Mouse (Mus musculus) liver, adult 2 months (tissue): ENCODE data around the gene Zfp185. TPM values are rescaled to one million over a fixed set of nuclear protein-coding genes. Genes with fewer than 3 reads are reported as not detected.
"Not testable (repeated sequence)": the region's sequence is repeated elsewhere in the genome, so short reads cannot be mapped to it uniquely, and the experiment has no call there.

Experiments
- DNase-seq: peaks from one replicate; pipeline ENCODE4 v3.0.0-alpha.2; 2011; ENCODE audit warnings: low read depth, low spot score; ENCODE audit errors: extremely low read depth
- H3K27ac ChIP-seq: fragments of 200-500 bp; replicated peaks from 2 replicates; pipeline ENCODE4 v1.5.1; 2012; ENCODE audit warnings: low read depth, mild to moderate bottlenecking, control low read depth, inconsistent platforms, low read length; ENCODE audit not compliant: insufficient read depth
- H3K27me3 ChIP-seq: fragments of 200-500 bp; 2 replicates; pipeline ENCODE4 v1.6.1; 2012; ENCODE audit warnings: mild to moderate bottlenecking, moderate library complexity, low read length, inconsistent platforms; ENCODE audit not compliant: control insufficient read depth, insufficient read depth
- H3K36me3 ChIP-seq: fragments of 200-500 bp; 2 replicates; pipeline ENCODE4 v1.6.1; 2012; ENCODE audit warnings: low read length, inconsistent platforms; ENCODE audit not compliant: control insufficient read depth, insufficient read depth
- H3K4me1 ChIP-seq: fragments of 200-500 bp; 2 replicates; pipeline ENCODE4 v1.6.1; 2011; ENCODE audit warnings: low read length; ENCODE audit not compliant: control insufficient read depth, insufficient read depth
- H3K4me3 ChIP-seq: fragments of 200-500 bp; 2 replicates; pipeline ENCODE4 v1.5.1; 2011; ENCODE audit warnings: low read depth, mild to moderate bottlenecking, control low read depth, low read length, moderate library complexity; ENCODE audit not compliant: insufficient read depth
- H3K79me2 ChIP-seq: fragments of 200-500 bp; 2 replicates; pipeline ENCODE4 v1.6.1; 2012; ENCODE audit warnings: inconsistent platforms, mild to moderate bottlenecking, low read length, moderate library complexity; ENCODE audit not compliant: control insufficient read depth, insufficient read depth
- H3K9ac ChIP-seq: fragments of 200-500 bp; 2 replicates; pipeline ENCODE4 v1.6.1; 2012; ENCODE audit warnings: low read depth, mild to moderate bottlenecking, control low read depth, inconsistent platforms, low read length
- CTCF ChIP-seq: fragments of 200-500 bp; IDR thresholded peaks from 2 replicates; pipeline ENCODE4 v1.5.1; 2011; ENCODE audit warnings: low read depth, low read length, control low read depth
- POLR2A ChIP-seq: fragments of 200-500 bp; IDR thresholded peaks from 2 replicates; pipeline ENCODE4 v1.6.1; 2011; ENCODE audit warnings: low read length, control low read depth; ENCODE audit not compliant: insufficient read depth; ENCODE audit errors: extremely low read depth
- WGBS: fragments of 180-500 bp; shearing (Covaris S2); methylation state at CpG from one replicate; pipeline ENCODE4 v1.1.7; 2018; 5-methylcytosine and 5-hydroxymethylcytosine counted together
- polyA plus RNA-seq: library from polyadenylated mRNA; depleted of rRNA; stranded (reverse); fragments of >200 nt; gene quantifications from 2 replicates; pipeline ENCODE4 v1.2.3, GENCODE M21; 2012; rRNA removed
- total RNA-seq: library from RNA; depleted of rRNA; stranded (reverse); fragments of >200 nt; gene quantifications from 2 replicates; pipeline ENCODE4 v1.2.3, GENCODE M21; 2014; rRNA removed

Gene Zfp185
- total and polyA plus RNA-seq, 2 experiments = 0.15 to 0.18 TPM

DNA sequence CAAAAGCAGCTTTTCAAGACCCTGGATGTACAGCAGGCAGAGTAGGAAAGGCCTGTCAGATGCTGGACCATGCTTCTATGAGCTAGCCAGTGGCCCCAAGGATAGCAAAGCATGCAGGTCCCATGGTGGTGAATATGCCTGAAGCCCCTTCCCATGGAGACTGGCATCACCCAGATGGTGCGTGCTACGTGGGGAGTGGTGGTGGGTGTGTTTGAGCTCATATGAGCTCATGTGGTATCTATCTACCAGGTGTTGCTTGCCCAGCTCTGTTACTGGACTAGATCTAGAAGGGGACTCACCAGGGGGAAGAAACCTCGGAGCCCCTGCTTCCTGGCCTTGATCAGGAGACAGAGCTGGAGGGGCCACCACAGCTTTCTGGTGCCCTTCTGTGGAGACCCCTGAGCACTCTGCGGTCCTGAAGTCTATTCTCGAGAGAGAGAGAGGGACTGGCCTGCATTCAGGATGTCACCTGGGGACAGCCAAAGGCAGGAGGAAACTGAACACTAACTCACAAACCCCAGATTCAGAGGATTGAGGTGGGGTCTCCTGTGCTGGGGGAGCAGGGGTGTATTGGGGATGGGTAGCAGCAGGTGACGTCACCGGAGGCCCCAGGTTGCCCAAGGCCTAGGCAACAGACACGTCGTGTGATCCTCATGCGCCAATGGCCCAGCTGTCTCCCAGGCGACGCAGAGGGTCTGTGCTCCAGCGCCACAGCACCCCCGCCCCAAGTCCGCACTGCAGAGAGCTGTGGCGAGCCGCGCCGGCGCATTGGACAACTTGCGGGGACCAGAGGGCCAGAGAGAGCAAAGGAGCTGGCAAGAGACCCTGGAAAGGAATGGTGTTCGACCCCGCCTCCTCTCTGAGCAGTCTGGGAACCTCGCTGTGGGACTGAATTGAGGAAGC is 76.6 kb downstream of the Zfp185 start:
- Histone ChIP-seq H3K4me3 (no peak overlapping the region), H3K9ac (no peak overlapping the region), H3K27ac (no peak overlapping the region), H3K36me3 (no peaks in the 10 kb centered on the region), H3K79me2 (no peaks in the 10 kb centered on the region), H3K27me3 (no peaks in the 10 kb centered on the region), H3K4me1 (no peaks in the 10 kb centered on the region)
- TF ChIP-seq POLR2A = no peak
- no peak for TF ChIP-seq CTCF
- no peak for DNase-seq
- WGBS = 44% methylated on average over 24 of the region's 24 CpGs

GRCm38 (mm10) chrX:73064415-73064793 is 77.3 kb downstream of the Zfp185 start, which contains the start of gene Pnma3:
Pnma3 (plus strand) TSS chrX:73064787.
- Histone ChIP-seq H3K27me3 (no peaks in the 10 kb centered on the region), H3K4me3 (no peak within 1 kb of the TSS), H3K27ac (no peak within 1 kb of the TSS), H3K79me2 (no peaks in the 10 kb centered on the region), H3K9ac (no peak within 1 kb of the TSS), H3K4me1 (no peaks in the 10 kb centered on the region), H3K36me3 (no peaks in the 10 kb centered on the region)
- 30% methylated on average over 6 of the region's 7 CpGs for WGBS
- no peak for DNase-seq
- TF ChIP-seq POLR2A (no peak), CTCF (no peak)

- H3K27ac ChIP-seq, H3K79me2 ChIP-seq, DNase-seq: not testable (repeated sequence)
These were observed 79.7 kb downstream of the Zfp185 start for GRCm38 (mm10) chrX:73066765-73067312.

More at GRCm38 (mm10) chrX:73066765-73067312, 79.7 kb downstream of the Zfp185 start:
- not testable (repeated sequence) for H3K9ac ChIP-seq, H3K4me1 ChIP-seq, H3K36me3 ChIP-seq, H3K4me3 ChIP-seq, H3K27me3 ChIP-seq
- 40% methylated on average over 2 of the region's 5 CpGs for WGBS

Other genes starting within 250 kb of the Zfp185 start
- gene Gabrq, start 162.2 kb upstream of the Zfp185 start, total RNA-seq = 0.09 and 0.20 TPM in 2 replicates
- gene Gabrq, start 162.2 kb upstream of the Zfp185 start, polyA plus RNA-seq = 0.02 TPM in 1 of 2 replicates, not detected in the other
- gene Cetn2, start 68.9 kb upstream of the Zfp185 start, total RNA-seq = 14.6 and 19.4 TPM in 2 replicates
- 3.2 and 3.9 TPM in 2 replicates for gene Cetn2, start 68.9 kb upstream of the Zfp185 start, polyA plus RNA-seq
- 26.0 and 35.0 TPM in 2 replicates for gene Nsdhl, start 68.8 kb upstream of the Zfp185 start, total RNA-seq
- 51.8 and 61.0 TPM in 2 replicates for gene Nsdhl, start 68.8 kb upstream of the Zfp185 start, polyA plus RNA-seq
- gene Pnma5, start 49.8 kb downstream of the Zfp185 start, total RNA-seq = not detected in 2 replicates
- not detected in 2 replicates for gene Pnma5, start 49.8 kb downstream of the Zfp185 start, polyA plus RNA-seq
- gene Pnma3, start 77.4 kb downstream of the Zfp185 start, total RNA-seq = not detected in 2 replicates
- not detected in 2 replicates for gene Pnma3, start 77.4 kb downstream of the Zfp185 start, polyA plus RNA-seq
- gene Xlr4a, start 95.1 kb downstream of the Zfp185 start, total RNA-seq = 0.37 and 1.1 TPM in 2 replicates
- gene Xlr4a, start 95.1 kb downstream of the Zfp185 start, polyA plus RNA-seq = not detected in 2 replicates
- 5.8 and 8.3 TPM in 2 replicates for gene Xlr3a, start 109.8 kb downstream of the Zfp185 start, total RNA-seq
- 1.4 TPM in 1 of 2 replicates, not detected in the other for gene Xlr3a, start 109.8 kb downstream of the Zfp185 start, polyA plus RNA-seq
- gene Gm14685, start 129.7 kb downstream of the Zfp185 start, total RNA-seq = 0.13 TPM in 1 of 2 replicates, not detected in the other
- not detected in 2 replicates for gene Gm14685, start 129.7 kb downstream of the Zfp185 start, polyA plus RNA-seq
- not detected in 2 replicates for gene Xlr5b, start 161.5 kb downstream of the Zfp185 start, total RNA-seq
- gene Xlr5b, start 161.5 kb downstream of the Zfp185 start, polyA plus RNA-seq = not detected in 2 replicates
- not detected in 2 replicates for gene DXBay18, start 162.1 kb downstream of the Zfp185 start, total RNA-seq
- gene DXBay18, start 162.1 kb downstream of the Zfp185 start, polyA plus RNA-seq = not detected in 2 replicates
- gene Spin2d, start 189.7 kb downstream of the Zfp185 start, total RNA-seq = not detected in 2 replicates
- not detected in 2 replicates for gene Spin2d, start 189.7 kb downstream of the Zfp185 start, polyA plus RNA-seq
- gene Xlr3b, start 204.9 kb downstream of the Zfp185 start, total RNA-seq = 0.54 TPM in 1 of 2 replicates, not detected in the other
- not detected in 2 replicates for gene Xlr3b, start 204.9 kb downstream of the Zfp185 start, polyA plus RNA-seq
- 0.27 TPM in 1 of 2 replicates, not detected in the other for gene Xlr4b, start 227.0 kb downstream of the Zfp185 start, total RNA-seq
- 0.07 TPM in 1 of 2 replicates, not detected in the other for gene Xlr4b, start 227.0 kb downstream of the Zfp185 start, polyA plus RNA-seq
- 3.2 and 3.6 TPM in 2 replicates for gene F8a, start 241.0 kb downstream of the Zfp185 start, total RNA-seq
- gene F8a, start 241.0 kb downstream of the Zfp185 start, polyA plus RNA-seq = 7.1 and 8.0 TPM in 2 replicates